Mouse (Mus musculus) MN1 (cell line): Measurements from ENCODE around the gene Sprr3.
"Not testable (repeated sequence)": the region's sequence is repeated elsewhere in the genome, so short reads cannot be mapped to it uniquely, and the experiment has no call there.

ENCODE experiments used
- DNase-seq: peaks from one replicate; pipeline ENCODE4 v3.0.0-alpha.2; 2016; ENCODE audit warnings: low spot score

The Sprr3 gene

DNA sequence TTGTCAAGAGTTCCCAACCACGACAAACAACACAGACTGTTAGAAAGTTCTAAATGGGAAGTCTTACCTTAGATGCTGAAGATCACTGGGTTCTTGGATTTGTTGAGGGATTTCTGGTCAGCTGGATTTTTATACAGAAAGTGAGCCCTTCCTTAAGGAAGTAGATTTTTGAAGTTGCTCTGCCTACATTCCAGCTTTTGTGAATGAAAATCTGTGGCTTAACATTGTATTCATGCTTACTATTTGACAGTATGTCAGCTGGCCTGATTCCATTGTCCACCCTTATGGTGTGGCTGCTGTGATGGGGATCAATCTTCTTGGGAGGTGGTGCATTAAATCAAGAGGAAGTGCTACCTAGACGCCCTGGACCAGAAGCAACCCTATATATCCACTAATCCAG is at the start of gene Sprr3:
Sprr3 (minus strand) TSS at position 101 of the 400 bp plus-strand sequence.
- DNase-seq, result no peak

- DNase-seq, result no peak
Observed at GRCm38 (mm10) chr3:92508185-92508584, 49.7 kb upstream of the Sprr3 start.

GRCm38 (mm10) chr3:92503528-92503927 is 45.0 kb upstream of the Sprr3 start:
- DNase-seq, result no peak

DNA sequence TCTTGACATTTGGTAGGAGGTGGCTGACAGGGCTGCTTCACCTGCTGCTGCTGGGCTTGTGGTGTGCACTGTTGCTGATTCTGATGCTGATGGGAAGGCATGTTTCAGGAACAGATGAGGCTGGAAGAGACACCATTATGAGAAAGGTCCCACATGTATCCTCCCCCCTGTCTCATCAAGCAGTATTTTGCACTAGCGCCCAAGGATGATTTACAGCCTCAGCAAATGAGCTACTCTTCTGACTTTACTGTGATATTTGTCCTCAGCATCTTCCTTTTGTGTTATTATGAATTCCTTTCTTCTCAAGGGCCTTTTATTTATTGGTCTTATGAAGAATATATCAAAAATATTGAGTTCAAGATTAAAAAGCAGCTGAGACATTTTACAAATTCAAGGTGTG is 41.9 kb upstream of the Sprr3 start, which contains the start of gene Sprr4:
Sprr4 (minus strand) TSS at position 101 of the 400 bp plus-strand sequence.
- no peak for DNase-seq

- not testable (repeated sequence) for DNase-seq
Observed at GRCm38 (mm10) chr3:92490262-92490661, 31.7 kb upstream of the Sprr3 start.

DNA sequence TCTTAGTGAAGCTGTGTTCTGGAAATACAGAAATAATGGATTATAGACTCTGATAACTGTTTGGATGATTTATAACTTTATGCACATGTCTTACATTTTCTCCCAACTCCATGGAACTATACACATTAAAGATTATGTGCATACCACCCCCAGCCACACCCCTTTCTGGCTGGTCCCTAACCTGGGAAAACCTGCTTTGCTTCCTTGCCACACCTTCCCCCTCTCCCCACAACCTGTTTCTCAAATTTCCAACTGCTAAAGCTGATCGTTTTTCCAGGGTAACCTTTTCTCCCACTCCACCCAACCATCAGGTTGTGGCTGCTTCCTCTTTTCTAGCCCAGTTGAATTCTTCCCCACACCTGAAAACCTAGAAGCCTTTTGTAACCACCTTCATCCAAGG is 27.8 kb upstream of the Sprr3 start:
- DNase-seq, result no peak

- DNase-seq, result no peak
Observed at GRCm38 (mm10) chr3:92485863-92486262, 27.3 kb upstream of the Sprr3 start, which contains the start of gene Sprr1a. Sprr1a (minus strand) TSS chr3:92485895.

- DNase-seq, result not testable (repeated sequence)
Observed at GRCm38 (mm10) chr3:92481249-92481648, 22.7 kb upstream of the Sprr3 start.

- DNase-seq, result no peak
Observed at GRCm38 (mm10) chr3:92470111-92470510, 11.6 kb upstream of the Sprr3 start.

DNA sequence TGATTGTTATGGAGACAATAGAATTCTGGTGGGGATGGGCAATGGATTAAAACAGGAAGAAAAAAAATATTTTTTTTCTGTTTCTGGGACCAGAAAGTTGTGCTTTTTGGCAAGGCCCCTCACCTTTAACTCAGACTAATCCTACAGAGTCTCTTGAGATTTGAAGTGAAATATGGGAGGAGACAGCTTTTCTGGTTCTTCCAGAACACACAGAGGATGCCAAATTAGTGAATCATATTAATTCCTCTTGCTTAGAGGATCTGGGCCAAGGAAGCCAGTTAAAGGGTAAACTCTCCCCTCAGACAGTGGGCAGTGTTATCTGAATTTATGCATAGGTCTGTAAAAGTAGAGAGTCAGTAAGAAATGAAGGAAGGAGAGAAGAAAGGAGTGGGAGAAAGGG is 8.9 kb upstream of the Sprr3 start:
- no peak for DNase-seq

GRCm38 (mm10) chr3:92466576-92466975 is 8.1 kb upstream of the Sprr3 start:
- DNase-seq, result no peak

GRCm38 (mm10) chr3:92455151-92455550 is 3.4 kb downstream of the Sprr3 start:
- DNase-seq, result no peak

GRCm38 (mm10) chr3:92440177-92440576 is 18.3 kb downstream of the Sprr3 start:
- DNase-seq, result no peak

DNA sequence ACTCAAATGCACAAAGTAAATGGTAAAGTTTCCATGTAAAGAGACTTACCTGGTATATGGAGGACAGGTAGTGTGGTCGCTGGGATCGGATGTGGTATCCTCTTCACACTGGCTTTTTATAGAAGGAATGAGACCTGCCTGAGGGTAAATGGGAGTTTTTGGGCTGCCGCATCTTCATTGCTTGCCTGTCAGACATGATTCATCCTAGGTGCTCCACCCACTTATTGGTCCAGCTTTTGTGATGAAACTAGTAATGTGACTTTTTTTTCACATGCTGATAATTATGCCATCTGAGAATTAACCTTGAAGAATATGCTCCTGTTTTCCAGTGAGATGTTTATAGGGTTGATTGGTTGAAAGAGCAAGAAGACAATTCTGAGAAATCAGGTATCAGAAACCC is 19.8 kb downstream of the Sprr3 start, which contains the start of gene Sprr1b:
Sprr1b (minus strand) TSS at position 101 of the 400 bp plus-strand sequence.
- no peak for DNase-seq

DNA sequence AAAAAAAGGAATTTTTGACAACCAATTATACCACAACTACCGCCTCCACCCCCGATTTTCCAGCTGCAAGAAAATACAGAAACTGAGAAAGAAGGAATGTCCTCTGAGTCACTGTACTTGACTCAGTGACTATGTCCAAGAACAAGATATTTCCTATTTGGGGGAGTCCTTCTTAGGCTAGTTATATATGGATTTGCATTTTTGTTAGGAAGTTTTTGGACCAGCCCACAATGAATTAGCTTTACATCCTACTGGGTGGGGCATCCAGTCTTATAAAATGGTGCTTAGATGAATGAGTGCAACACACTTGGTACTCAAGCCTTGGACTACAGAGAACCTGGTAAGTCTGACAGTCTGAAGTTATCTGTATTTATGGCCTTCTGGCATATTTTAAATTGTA is 26.2 kb downstream of the Sprr3 start, which contains the start of gene Sprr2k:
Sprr2k (plus strand) TSS at position 301 of the 400 bp plus-strand sequence.
- no peak for DNase-seq

- no peak for DNase-seq
Observed at GRCm38 (mm10) chr3:92429323-92429722, 29.2 kb downstream of the Sprr3 start, which contains the start of gene Gm9774. Gm9774 (minus strand) TSS chr3:92429423.

- no peak for DNase-seq
Observed at GRCm38 (mm10) chr3:92417782-92418181, 40.7 kb downstream of the Sprr3 start, which contains the start of gene Sprr2j-ps. Sprr2j-ps (plus strand) TSS chr3:92418082.

DNA sequence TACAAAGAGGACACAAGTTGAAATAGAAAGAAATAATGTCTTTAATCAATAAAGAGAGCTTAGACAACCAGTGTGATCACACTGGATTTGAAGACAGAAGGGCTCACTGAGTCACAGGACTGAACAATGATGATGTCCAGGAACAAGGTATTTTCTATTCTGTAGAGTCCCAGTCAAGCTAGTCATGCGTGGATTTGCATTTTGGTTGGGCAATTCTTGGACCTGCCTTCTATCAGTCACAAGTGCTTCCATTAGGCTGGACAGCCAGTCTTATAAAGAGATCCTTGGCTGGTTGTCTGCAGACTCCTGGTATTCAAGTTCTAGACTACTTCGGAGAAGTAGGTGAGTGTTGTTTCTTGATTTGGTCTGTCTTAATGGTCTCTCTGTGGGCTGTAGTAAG is 50.8 kb downstream of the Sprr3 start, which contains the start of gene Sprr2i:
Sprr2i (plus strand) TSS at position 301 of the 400 bp plus-strand sequence.
- no peak for DNase-seq
